Mouse (Mus musculus): Measurements from ENCODE around the gene Spag7. TPM values are rescaled to one million over a fixed set of nuclear protein-coding genes. Genes with fewer than 3 reads are reported as not detected.
A peak's percentile ranks its signal among the peaks of the same experiment; 100 is the strongest.

The Spag7 gene
- total RNA-seq, 2 experiments from 2014 or later = 131 to 133 TPM

GRCm38 (mm10) chr11:70681170-70681569 is 12.0 kb upstream of the Spag7 start:
- no peak for DNase-seq

- no peak for DNase-seq
These were observed 10.7 kb upstream of the Spag7 start for GRCm38 (mm10) chr11:70679894-70680293.

- no peak for DNase-seq
These were observed 10.1 kb upstream of the Spag7 start for GRCm38 (mm10) chr11:70679361-70679760.

GRCm38 (mm10) chr11:70678576-70678975 is 9.4 kb upstream of the Spag7 start:
- no peak for DNase-seq

GRCm38 (mm10) chr11:70678092-70678491 is 8.9 kb upstream of the Spag7 start:
- DNase-seq = no peak

- no peak for DNase-seq
These were observed 5.3 kb upstream of the Spag7 start for GRCm38 (mm10) chr11:70674501-70674900.

- no peak for DNase-seq
These were observed 4.8 kb upstream of the Spag7 start for GRCm38 (mm10) chr11:70674014-70674413.

GRCm38 (mm10) chr11:70671333-70672047 is 2.3 kb upstream of the Spag7 start:
- no peak for DNase-seq

- DNase-seq = no peak
These were observed 1.3 kb upstream of the Spag7 start for GRCm38 (mm10) chr11:70670483-70670882.

- DNase-seq = peak; percentile 74
These were observed 548 bp upstream of the Spag7 start for GRCm38 (mm10) chr11:70669582-70670345.

GRCm38 (mm10) chr11:70668335-70668770 is 863 bp downstream of the Spag7 start:
- DNase-seq = peak; percentile 71

- DNase-seq = no peak
These were observed 1.7 kb downstream of the Spag7 start for GRCm38 (mm10) chr11:70667271-70668150.

- DNase-seq = no peak
These were observed 2.5 kb downstream of the Spag7 start for GRCm38 (mm10) chr11:70666687-70667086.

GRCm38 (mm10) chr11:70664741-70665140 is 4.5 kb downstream of the Spag7 start:
- no peak for DNase-seq

- DNase-seq = no peak
These were observed 5.3 kb downstream of the Spag7 start for GRCm38 (mm10) chr11:70663957-70664356.

GRCm38 (mm10) chr11:70663101-70663500 is 6.1 kb downstream of the Spag7 start:
- no peak for DNase-seq

GRCm38 (mm10) chr11:70660571-70660970 is 8.6 kb downstream of the Spag7 start:
- DNase-seq = no peak

GRCm38 (mm10) chr11:70658942-70659341 is 10.3 kb downstream of the Spag7 start:
- DNase-seq = no peak

GRCm38 (mm10) chr11:70658521-70658920 is 10.7 kb downstream of the Spag7 start:
- no peak for DNase-seq

- no peak for DNase-seq
These were observed 11.2 kb downstream of the Spag7 start for GRCm38 (mm10) chr11:70657991-70658390.

GRCm38 (mm10) chr11:70657573-70657972 is 11.6 kb downstream of the Spag7 start:
- no peak for DNase-seq

- DNase-seq = peak; percentile 77
These were observed 12.3 kb downstream of the Spag7 start, which contains the start of gene Eno3 for GRCm38 (mm10) chr11:70656964-70657363. TSS of gene Eno3 (plus strand) at chr11:70657202.
